Mouse (Mus musculus) large intestine, adult 2 months (tissue): ENCODE data around the gene Flvcr2. TPM values are rescaled to one million over a fixed set of nuclear protein-coding genes. Genes with fewer than 3 reads are reported as not detected.

ENCODE experiments used
- DNase-seq: peaks from one replicate; pipeline ENCODE4 v3.0.0-alpha.2; 2012; ENCODE audit warnings: low read depth, low spot score
- WGBS: fragments of 180-500 bp; shearing (Covaris S2); methylation state at CpG from one replicate; pipeline ENCODE4 v1.1.7; 2018; 5-methylcytosine and 5-hydroxymethylcytosine counted together
- polyA plus RNA-seq: library from polyadenylated mRNA; depleted of rRNA; stranded (reverse); fragments of >200 nt; gene quantifications from 2 replicates; pipeline ENCODE4 v1.2.3, GENCODE M21; 2012

Gene Flvcr2
- polyA plus RNA-seq, 1 experiment = 2.5 TPM

- 32% methylated on average over 17 of the region's 17 CpGs for WGBS
- DNase-seq = no peak
Observed at GRCm38 (mm10) chr12:85729022-85729944, 17.1 kb upstream of the Flvcr2 start.

DNA sequence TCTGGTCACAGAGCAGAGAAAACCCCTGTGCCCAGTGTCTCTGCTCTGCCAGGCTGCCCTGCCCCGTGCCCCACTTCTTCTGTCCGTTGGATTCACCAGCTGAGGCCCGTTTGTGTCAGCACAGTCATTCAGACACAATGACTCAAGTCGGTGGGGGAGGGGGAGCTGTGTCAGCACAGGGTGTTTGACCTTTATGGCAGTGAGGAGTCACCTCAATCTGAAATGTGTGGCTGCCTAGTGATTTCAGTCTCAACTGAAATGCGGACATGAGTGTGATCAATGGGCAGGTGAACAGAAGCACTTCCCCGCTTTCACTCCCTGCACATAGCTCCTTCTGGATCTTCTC, 16.4 kb upstream of the Flvcr2 start:
- 43% methylated on average over 6 of the region's 6 CpGs for WGBS
- no peak for DNase-seq

- WGBS = 63% methylated on average over 2 of the region's 2 CpGs
- DNase-seq = no peak
Observed at GRCm38 (mm10) chr12:85736203-85736602, 10.1 kb upstream of the Flvcr2 start.

DNA sequence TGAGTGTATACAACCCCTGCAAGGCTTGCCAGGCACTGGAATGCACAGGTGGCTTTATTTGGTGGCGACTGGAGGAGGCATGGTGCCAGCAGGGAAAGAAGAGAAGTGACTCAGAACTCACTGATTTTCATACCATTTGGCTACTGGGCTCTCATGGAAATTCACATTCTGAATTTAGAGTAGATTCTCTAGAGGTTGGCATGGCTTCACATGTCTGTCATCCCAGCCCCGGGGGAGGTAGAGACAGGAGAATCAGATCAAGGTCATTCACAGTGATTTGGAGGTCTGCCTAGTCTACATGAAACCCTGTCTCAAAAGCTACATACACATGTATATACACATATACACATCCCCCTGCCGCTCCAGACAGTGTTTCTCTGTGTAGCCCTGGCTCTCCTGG, 9.4 kb upstream of the Flvcr2 start:
- 67% methylated on average over 3 of the region's 3 CpGs for WGBS
- no peak for DNase-seq

- no peak for DNase-seq
- 20% methylated on average over 21 of the region's 21 CpGs for WGBS
Observed at GRCm38 (mm10) chr12:85746696-85747219, 419 bp downstream of the Flvcr2 start.

- DNase-seq = no peak
- WGBS = 73% methylated on average over 10 of the region's 10 CpGs
Observed at GRCm38 (mm10) chr12:85747343-85747742, 1.0 kb downstream of the Flvcr2 start.

DNA sequence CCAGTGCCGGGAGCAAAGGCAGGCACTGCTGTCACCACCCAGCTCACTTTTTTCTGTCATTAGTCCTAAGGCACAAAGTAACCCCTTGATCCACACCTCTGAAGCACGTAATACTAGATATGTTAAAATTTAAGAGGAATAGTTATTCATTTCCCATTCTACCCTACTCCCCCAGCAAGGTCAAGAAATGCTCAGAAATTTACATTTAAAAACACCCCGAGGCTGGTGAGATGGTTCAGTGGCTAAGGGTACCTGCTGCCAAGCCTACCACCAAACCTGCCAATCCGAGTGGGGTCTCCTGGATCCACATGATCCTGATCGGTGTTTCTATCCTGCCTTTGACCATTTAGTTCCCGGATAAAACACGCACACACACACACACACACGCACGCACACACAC, 3.5 kb downstream of the Flvcr2 start:
- DNase-seq = no peak
- 90% methylated on average over 9 of the region's 9 CpGs for WGBS

- DNase-seq = no peak
- WGBS = 47% methylated on average over 6 of the region's 6 CpGs
Observed at GRCm38 (mm10) chr12:85752116-85752515, 5.8 kb downstream of the Flvcr2 start.

- no peak for DNase-seq
- WGBS = 69% methylated on average over 2 of the region's 2 CpGs
Observed at GRCm38 (mm10) chr12:85753223-85753622, 6.9 kb downstream of the Flvcr2 start.

- 70% methylated on average over 5 of the region's 5 CpGs for WGBS
- no peak for DNase-seq
Observed at GRCm38 (mm10) chr12:85754611-85755265, 8.4 kb downstream of the Flvcr2 start.

DNA sequence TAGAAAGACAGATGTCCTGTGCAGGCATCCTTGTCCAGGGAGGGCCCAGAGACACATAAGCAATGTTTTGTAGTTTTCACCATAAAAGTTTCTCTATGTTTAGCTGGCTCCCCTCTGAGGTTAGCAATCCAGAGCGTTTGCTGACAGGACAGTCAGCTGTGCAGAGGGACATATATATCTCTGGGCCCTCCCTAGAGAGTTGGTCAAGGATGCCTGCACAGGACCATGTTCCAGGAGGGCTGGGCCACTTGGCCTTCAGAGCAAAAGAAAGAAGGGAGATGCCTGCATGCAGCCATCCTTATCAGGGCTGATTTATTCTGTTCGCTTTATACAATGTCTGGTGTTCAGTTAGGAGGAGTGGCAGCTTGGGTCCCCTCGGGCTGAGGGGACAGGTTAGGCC, 10.1 kb downstream of the Flvcr2 start:
- WGBS = 77% methylated on average over 3 of the region's 3 CpGs
- no peak for DNase-seq

DNA sequence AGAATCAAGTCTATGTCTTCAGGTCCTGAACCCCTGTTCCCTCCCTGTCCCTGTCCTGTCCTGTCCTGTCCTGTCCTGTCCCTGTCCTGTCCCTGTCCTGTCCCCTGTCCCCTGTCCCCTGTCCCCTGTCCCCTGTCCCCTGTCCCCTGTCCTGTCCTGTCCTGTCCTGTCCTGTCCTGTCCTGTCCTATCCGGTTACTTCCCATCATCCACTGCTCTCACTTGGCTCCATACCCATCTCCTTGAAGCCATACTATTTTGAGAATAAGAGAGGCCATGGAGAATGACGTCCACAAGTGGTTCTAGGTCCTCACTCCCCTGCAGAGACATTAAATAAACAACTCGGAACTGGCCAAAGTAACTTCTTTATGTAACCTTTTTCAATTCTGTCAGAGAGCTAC, 10.7 kb downstream of the Flvcr2 start:
- DNase-seq = no peak
- 63% methylated on average over 3 of the region's 3 CpGs for WGBS

DNA sequence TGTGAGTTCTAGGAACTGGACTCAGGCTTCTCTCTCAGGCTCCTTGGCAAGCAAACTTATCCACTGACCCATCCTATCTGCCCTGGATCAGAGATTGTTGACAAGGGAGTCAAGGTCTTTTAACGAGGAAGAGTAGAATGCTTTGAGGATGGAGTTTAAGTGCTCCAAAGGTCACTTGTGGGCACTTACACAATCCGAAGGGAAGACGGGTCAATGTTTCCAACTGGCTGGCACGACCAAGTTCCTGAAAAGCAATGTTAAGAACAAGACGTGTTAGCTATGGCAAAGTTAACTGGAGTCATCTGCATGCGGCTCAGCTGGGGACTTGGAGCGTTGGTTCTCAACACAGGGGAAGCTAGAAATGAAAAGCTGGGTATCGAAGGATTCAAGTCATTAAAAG, 12.4 kb downstream of the Flvcr2 start:
- WGBS = 49% methylated on average over 8 of the region's 8 CpGs

DNA sequence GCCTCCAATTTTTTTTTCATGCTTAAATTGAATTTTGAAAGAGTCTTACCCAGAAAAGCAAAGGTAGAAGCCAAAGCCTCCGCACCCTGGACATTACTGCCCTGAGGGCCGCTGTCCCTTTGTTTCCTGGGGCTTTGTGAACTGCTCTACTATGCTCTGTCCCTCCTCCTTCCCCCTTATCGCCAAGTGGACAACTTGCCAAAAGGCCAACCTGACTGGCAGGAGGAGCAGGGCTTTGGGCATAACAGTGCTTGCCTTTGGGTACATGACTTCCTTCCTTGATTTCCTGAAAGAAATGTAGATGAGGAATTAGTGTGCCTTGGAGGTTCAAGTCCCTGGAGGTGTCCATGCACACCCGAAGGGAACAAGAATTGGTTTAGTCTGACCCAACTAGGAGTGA, 15.1 kb downstream of the Flvcr2 start:
- no peak for DNase-seq

More for the DNA sequence above, 12.4 kb downstream of the Flvcr2 start:
- no peak for DNase-seq

GRCm38 (mm10) chr12:85764686-85765085, 18.3 kb downstream of the Flvcr2 start:
- DNase-seq = no peak
- 22% methylated on average over 1 of the region's 1 CpGs for WGBS

More for the DNA sequence above, 15.1 kb downstream of the Flvcr2 start:
- WGBS = 73% methylated on average over 4 of the region's 4 CpGs

DNA sequence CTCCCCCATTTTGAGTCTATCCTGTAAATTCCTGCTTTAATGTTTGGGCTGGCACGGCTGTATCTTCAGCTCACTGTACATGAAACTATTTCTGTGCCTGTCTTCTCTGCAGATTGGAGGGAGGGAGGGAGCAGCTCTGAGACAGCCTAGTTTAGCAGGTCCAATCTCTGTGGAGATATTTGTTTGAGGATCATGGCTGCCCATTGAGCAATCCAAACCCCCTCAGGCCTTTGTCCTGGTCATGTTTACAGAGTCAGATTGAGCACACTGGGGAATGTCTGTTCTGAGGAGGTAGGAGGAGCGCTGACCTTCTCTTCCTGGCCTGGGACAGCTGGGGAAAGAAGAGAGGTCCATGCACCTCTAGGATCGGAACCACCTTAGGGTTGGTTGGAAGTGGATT, 19.9 kb downstream of the Flvcr2 start:
- no peak for DNase-seq
- 61% methylated on average over 3 of the region's 3 CpGs for WGBS

GRCm38 (mm10) chr12:85767750-85768149, 21.4 kb downstream of the Flvcr2 start:
- DNase-seq = no peak
- WGBS = 67% methylated on average over 4 of the region's 4 CpGs

DNA sequence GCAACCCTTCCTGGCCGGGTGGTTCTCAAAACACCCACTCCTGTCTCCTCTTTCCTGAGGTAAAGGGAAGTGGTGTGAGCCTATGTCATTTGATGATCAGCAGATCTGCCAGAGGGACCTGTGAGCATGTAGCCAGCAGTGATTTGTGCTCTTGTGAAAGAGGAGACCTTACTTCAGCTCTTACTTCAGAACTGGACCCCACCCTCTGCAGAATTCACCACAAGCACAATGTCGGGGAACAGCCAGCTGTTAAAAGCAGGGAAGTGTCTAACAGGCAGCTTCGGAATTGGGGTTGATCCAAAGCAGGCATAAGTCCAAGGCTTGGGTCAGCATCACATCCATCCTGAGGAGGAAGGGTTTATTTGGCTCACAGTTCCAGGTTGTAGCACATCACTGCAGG, 25.0 kb downstream of the Flvcr2 start:
- DNase-seq = no peak
- WGBS = 39% methylated on average over 3 of the region's 3 CpGs

DNA sequence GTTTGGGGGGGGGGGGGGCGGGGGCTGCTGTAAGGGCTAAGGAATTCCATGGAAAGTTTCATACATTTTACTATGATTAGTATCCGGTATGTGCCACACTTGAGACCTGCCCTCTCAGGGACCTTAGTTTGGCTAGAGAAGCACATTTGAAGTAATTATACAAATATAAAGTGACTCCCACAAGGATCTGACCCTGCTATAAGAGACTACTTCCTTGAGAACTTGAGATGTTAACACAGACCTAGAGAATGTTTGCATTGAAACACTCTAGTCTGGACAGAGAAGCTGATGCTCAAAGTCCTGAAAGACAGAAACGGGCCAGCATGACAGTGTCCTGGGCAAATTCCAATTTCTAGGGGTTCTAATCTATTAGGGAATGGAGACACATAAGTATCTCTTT, 32.6 kb downstream of the Flvcr2 start:
- no peak for DNase-seq
- WGBS = 39% methylated on average over 3 of the region's 3 CpGs

- no peak for DNase-seq
Observed at GRCm38 (mm10) chr12:85779707-85780106, 33.4 kb downstream of the Flvcr2 start.

GRCm38 (mm10) chr12:85781606-85782005, 35.3 kb downstream of the Flvcr2 start:
- DNase-seq = no peak
- WGBS = 85% methylated on average over 3 of the region's 3 CpGs

More at GRCm38 (mm10) chr12:85779707-85780106, 33.4 kb downstream of the Flvcr2 start:
- WGBS = 88% methylated on average over 5 of the region's 5 CpGs
